Mouse (Mus musculus): ENCODE results near the gene Lrrc40. TPM values are rescaled to one million over a fixed set of nuclear protein-coding genes. Genes with fewer than 3 reads are reported as not detected.

Lrrc40 gene
- total and polyA plus RNA-seq, 3 experiments: 42.6 to 70.0 TPM; not detected in 1

GRCm38 (mm10) chr3:158008647-158009046 lies 27.8 kb upstream of the Lrrc40 start:
- Histone ChIP-seq H3K27me3 (ENCODE audit: control insufficient read depth in 1 of 2, insufficient read depth in 2 of 2, low read length in 2 of 2) (no peaks in the 10 kb centered on the region), H3K79me2 (ENCODE audit: control insufficient read depth, insufficient read depth, low read length, poor library complexity) (no peaks in the 10 kb centered on the region), H3K9me3 (replicated peaks; ENCODE audit: insufficient read depth, low read length) (no peaks in the 10 kb centered on the region), H3K4me1 (ENCODE audit: control insufficient read depth in 1 of 2, insufficient read depth in 2 of 2, low read length in 2 of 2) (no peaks in the 10 kb centered on the region), H3K27ac (ENCODE audit: control insufficient read depth, low read depth, low read length) (no peak overlapping the region), H3K36me3 (ENCODE audit: control insufficient read depth in 1 of 2, insufficient read depth in 2 of 2, low read length in 2 of 2) (peaks cover 6 to 23% of the 10 kb centered on the region in 2 experiments), H3K9ac (ENCODE audit: control insufficient read depth, low read depth, low read length, poor library complexity, severe bottlenecking) (no peak overlapping the region), H3K4me3 (ENCODE audit: control insufficient read depth in 1 of 2, insufficient read depth in 1 of 2, low read depth in 2 of 2, low read length in 2 of 2) (no peak overlapping the region)
- TF ChIP-seq POLR2AphosphoS2 (IDR thresholded peaks at IDR 0.05; ENCODE audit: low read length) (0 out of 2 replicates have a peak, but pooled peaks have one; percentile 16), POLR2A (IDR thresholded peaks at IDR 0.05; ENCODE audit: control insufficient read depth in 1 of 2, insufficient read depth in 1 of 2, low read depth in 1 of 2, low read length in 2 of 2, poor library complexity in 1 of 2) (0 out of 4 replicates have a peak, but pooled peaks of 1 of the 2 experiments have one; percentile 20), UBTF (IDR thresholded peaks at IDR 0.05; ENCODE audit: borderline replicate concordance, insufficient read depth, low read depth, low read length) (no peak)
- DNase-seq (ENCODE audit: low read depth, low spot score): no peak

GRCm38 (mm10) chr3:158009762-158010320 lies 26.6 kb upstream of the Lrrc40 start:
- no peaks in the 10 kb centered on the region for H3K9me3 ChIP-seq (replicated peaks; ENCODE audit: insufficient read depth, low read length)
- H3K27me3 ChIP-seq (ENCODE audit: control insufficient read depth in 1 of 2, insufficient read depth in 2 of 2, low read length in 2 of 2): no peaks in the 10 kb centered on the region
- H3K36me3 ChIP-seq (ENCODE audit: control insufficient read depth in 1 of 2, insufficient read depth in 2 of 2, low read length in 2 of 2): peaks cover 6 to 26% of the 10 kb centered on the region in 2 experiments
- H3K79me2 ChIP-seq (ENCODE audit: control insufficient read depth, insufficient read depth, low read length, poor library complexity): no peaks in the 10 kb centered on the region; the same call in 1 of the 2 replicates
- no peak overlapping the region for H3K27ac ChIP-seq (ENCODE audit: control insufficient read depth, low read depth, low read length)
- no peaks in the 10 kb centered on the region for H3K4me1 ChIP-seq (ENCODE audit: control insufficient read depth in 1 of 2, insufficient read depth in 2 of 2, low read length in 2 of 2)
- no peak overlapping the region for H3K4me3 ChIP-seq (ENCODE audit: control insufficient read depth in 1 of 2, insufficient read depth in 1 of 2, low read depth in 2 of 2, low read length in 2 of 2)
- no peak for TF ChIP-seq UBTF (IDR thresholded peaks at IDR 0.05; ENCODE audit: borderline replicate concordance, insufficient read depth, low read depth, low read length)
- 0 out of 4 replicates have a peak, but pooled peaks of 1 of the 2 experiments have one; percentile 33 for TF ChIP-seq POLR2A (IDR thresholded peaks at IDR 0.05; ENCODE audit: control insufficient read depth in 1 of 2, insufficient read depth in 1 of 2, low read depth in 1 of 2, low read length in 2 of 2, poor library complexity in 1 of 2)
- TF ChIP-seq BHLHE40 (IDR thresholded peaks at IDR 0.05; ENCODE audit: borderline replicate concordance, low read depth, low read length): no peak
- TF ChIP-seq POLR2AphosphoS2 (IDR thresholded peaks at IDR 0.05; ENCODE audit: low read length): peak; percentile 60; the same call in 1 of the 2 replicates
- peak; percentile 34; the same call in 1 of the 2 replicates for TF ChIP-seq GATA1 (IDR thresholded peaks at IDR 0.05; ENCODE audit: low read depth, low read length)
- H3K9ac ChIP-seq (ENCODE audit: control insufficient read depth, low read depth, low read length, poor library complexity, severe bottlenecking): no peak overlapping the region
- DNase-seq (ENCODE audit: low read depth, low spot score): peak; percentile 51

- peak; percentile 94 for DNase-seq (ENCODE audit: low read depth, low spot score)
- Histone ChIP-seq H3K36me3 (ENCODE audit: control insufficient read depth in 1 of 2, insufficient read depth in 2 of 2, low read length in 2 of 2) (peaks cover 14 to 38% of the 10 kb centered on the region in 2 experiments), H3K79me2 (ENCODE audit: control insufficient read depth, insufficient read depth, low read length, poor library complexity) (peaks cover 69% of the 10 kb centered on the region), H3K27ac (ENCODE audit: control insufficient read depth, low read depth, low read length) (peak overlapping the region; percentile 96), H3K9ac (ENCODE audit: control insufficient read depth, low read depth, low read length, poor library complexity, severe bottlenecking) (peak overlapping the region; percentile 99), H3K9me3 (replicated peaks; ENCODE audit: insufficient read depth, low read length) (no peaks in the 10 kb centered on the region), H3K4me1 (ENCODE audit: control insufficient read depth in 1 of 2, insufficient read depth in 2 of 2, low read length in 2 of 2) (peaks cover 3 to 4% of the 10 kb centered on the region in 2 experiments), H3K4me3 (ENCODE audit: control insufficient read depth in 1 of 2, insufficient read depth in 1 of 2, low read depth in 2 of 2, low read length in 2 of 2) (peak overlapping the region; percentile 96 to 98), H3K27me3 (ENCODE audit: control insufficient read depth in 1 of 2, insufficient read depth in 2 of 2, low read length in 2 of 2) (no peaks in the 10 kb centered on the region)
- TF ChIP-seq POLR2AphosphoS2 (IDR thresholded peaks at IDR 0.05; ENCODE audit: low read length) (no peak; the same call in 1 of the 2 replicates), EP300 (IDR thresholded peaks at IDR 0.05; ENCODE audit: low read depth in 1 of 2, low read length in 2 of 2) (no peak), POLR2A (IDR thresholded peaks at IDR 0.05; ENCODE audit: control insufficient read depth in 1 of 2, insufficient read depth in 1 of 2, low read depth in 1 of 2, low read length in 2 of 2, poor library complexity in 1 of 2) (peak; percentile 92 to 94), USF2 (IDR thresholded peaks at IDR 0.05; ENCODE audit: borderline replicate concordance in 1 of 2, insufficient read depth in 1 of 2, low read depth in 1 of 2, low read length in 2 of 2) (no peak), MYC (IDR thresholded peaks at IDR 0.05; ENCODE audit: low read depth, low read length) (peak; percentile 32; the same call in 1 of the 2 replicates), NRF1 (IDR thresholded peaks at IDR 0.05; ENCODE audit: insufficient read depth, low read depth, low read length, poor library complexity, severe bottlenecking) (peak; percentile 87), MYB (IDR thresholded peaks at IDR 0.05; ENCODE audit: low read depth, low read length) (peak; percentile 37; the same call in 1 of the 2 replicates), POLR2AphosphoS5 (IDR thresholded peaks at IDR 0.05; ENCODE audit: borderline replicate concordance, low read depth, low read length) (no peak), TBP (IDR thresholded peaks at IDR 0.05; ENCODE audit: low read depth, low read length) (peak; percentile 82), E2F4 (IDR thresholded peaks at IDR 0.05; ENCODE audit: borderline replicate concordance, low read depth, low read length) (no peak), MEF2A (IDR thresholded peaks at IDR 0.05; ENCODE audit: extremely low read depth, insufficient replicate concordance, low read depth, low read length, poor library complexity, severe bottlenecking) (no peak), SIN3A (IDR thresholded peaks at IDR 0.05; ENCODE audit: low read length) (peak; percentile 91), MAFK (IDR thresholded peaks at IDR 0.05; ENCODE audit: borderline replicate concordance, low read depth, low read length) (no peak), SMC3 (IDR thresholded peaks at IDR 0.05; ENCODE audit: low read depth, low read length) (no peak), NELFE (IDR thresholded peaks at IDR 0.05; ENCODE audit: low read depth, low read length) (peak; percentile 90), MXI1 (IDR thresholded peaks at IDR 0.05; ENCODE audit: low read depth, low read length) (peak; percentile 84), TCF12 (IDR thresholded peaks at IDR 0.05; ENCODE audit: low read depth, low read length) (peak; percentile 66), ELF1 (IDR thresholded peaks at IDR 0.05; ENCODE audit: low read depth, low read length) (peak; percentile 92)
These were observed 5.0 kb upstream of the Lrrc40 start for GRCm38 (mm10) chr3:158031371-158031925.
